Mouse (Mus musculus) stomach, postnatal 0 days (tissue): ENCODE data around the gene Clstn1.

Source experiments
- CTCF ChIP-seq: IDR thresholded peaks from 2 replicates; pipeline ENCODE4 v1.5.1; 2016; ENCODE audit warnings: antibody characterized with exemption, low read depth, mild to moderate bottlenecking, moderate library complexity
- EP300 ChIP-seq: optimal IDR thresholded peaks from 2 replicates; pipeline ENCODE3; 2016; ENCODE audit warnings: antibody characterized with exemption

DNA sequence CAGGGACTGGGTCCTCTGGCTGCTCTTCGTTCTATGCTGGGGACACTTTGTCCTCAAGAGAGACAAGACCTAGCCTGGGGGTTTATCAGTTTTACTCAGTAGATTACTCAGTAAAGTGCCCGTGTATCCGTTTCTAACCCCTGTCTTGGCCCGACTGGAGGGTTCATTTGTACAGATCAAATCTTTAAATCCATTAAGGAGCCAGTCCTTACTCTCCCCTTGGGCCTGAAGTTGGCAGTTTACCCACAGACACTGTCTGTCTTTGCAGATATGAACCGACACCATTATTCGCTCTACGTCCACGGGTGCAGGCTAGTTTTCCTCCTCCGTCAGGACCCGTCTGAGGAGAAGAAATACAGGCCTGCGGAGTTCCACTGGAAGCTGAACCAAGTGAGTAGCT, 48.7 kb downstream of the Clstn1 start:
- TF ChIP-seq CTCF = no peak
- TF ChIP-seq EP300 = no peak
